Mouse (Mus musculus) lung, postnatal 0 days (tissue): ENCODE results near the gene Ntn4. TPM values are rescaled to one million over a fixed set of nuclear protein-coding genes. Genes with fewer than 3 reads are reported as not detected.

ENCODE experiments used
- ATAC-seq: fragments of 200-750 bp; cut with Nextera tagmentation; 2 replicates; pipeline ENCODE4 v1.8.0; 2017; ENCODE audit warnings: moderate library complexity
- DNase-seq: peaks from one replicate; pipeline ENCODE4 v3.0.0-alpha.2; 2016; ENCODE audit warnings: low spot score
- H3K27ac ChIP-seq: fragments of 300-500 bp; sonication (generic); 2 replicates; pipeline ENCODE4 v1.5.1; 2014; ENCODE audit warnings: antibody characterized with exemption, mild to moderate bottlenecking, low read length, mixed read lengths
- H3K27me3 ChIP-seq: fragments of 300-500 bp; sonication (generic); replicated peaks from 2 replicates; pipeline ENCODE4 v1.6.1; 2014; ENCODE audit warnings: low read length, mixed read lengths; ENCODE audit not compliant: insufficient read depth
- H3K36me3 ChIP-seq: fragments of 300-500 bp; sonication (generic); 2 replicates; pipeline ENCODE4 v1.6.1; 2014; ENCODE audit warnings: low read length, mixed read lengths; ENCODE audit not compliant: insufficient read depth
- H3K4me1 ChIP-seq: fragments of 300-500 bp; sonication (generic); 2 replicates; pipeline ENCODE4 v1.6.1; 2014; ENCODE audit warnings: antibody characterized with exemption, low read depth, low read length, mixed read lengths; ENCODE audit not compliant: insufficient read depth
- H3K4me2 ChIP-seq: fragments of 300-500 bp; sonication (generic); replicated peaks from 2 replicates; pipeline ENCODE4 v1.6.1; 2014; ENCODE audit warnings: low read depth, mild to moderate bottlenecking, low read length, moderate library complexity, mixed read lengths
- H3K4me3 ChIP-seq: fragments of 300-500 bp; sonication (generic); 2 replicates; pipeline ENCODE4 v1.5.1; 2014; ENCODE audit warnings: low read depth, low read length
- H3K9ac ChIP-seq: fragments of 300-500 bp; sonication (generic); replicated peaks from 2 replicates; pipeline ENCODE4 v1.6.1; 2014; ENCODE audit warnings: low read depth, mild to moderate bottlenecking
- H3K9me3 ChIP-seq: fragments of 300-500 bp; sonication (generic); 2 replicates; pipeline ENCODE4 v1.6.1; 2016; ENCODE audit warnings: low read length, mixed read lengths
- CTCF ChIP-seq: IDR thresholded peaks from 2 replicates; pipeline ENCODE4 v1.5.1; 2016; ENCODE audit warnings: antibody characterized with exemption, mild to moderate bottlenecking
- EP300 ChIP-seq: IDR thresholded peaks from 2 replicates; pipeline ENCODE4 v1.6.1; 2016; ENCODE audit warnings: antibody characterized with exemption, mild to moderate bottlenecking, control low read depth
- WGBS: fragments of 180-500 bp; shearing (Covaris S2); extraction: QIAGEN DNeasy Blood & Tissue Kit; methylation state at CpG from one replicate; pipeline ENCODE4 v1.1.7; 2014; 5-methylcytosine and 5-hydroxymethylcytosine counted together
- polyA plus RNA-seq: library from polyadenylated mRNA; unstranded; fragments of >200 nt; fragmentation: Nextera tagmentation; extraction: Ambion mirVana; gene quantifications from 2 replicates; pipeline ENCODE4 v1.2.1, GENCODE M21; 2015

Gene Ntn4
- polyA plus RNA-seq, 1 experiment from 2014 or later = 1.4 TPM

DNA sequence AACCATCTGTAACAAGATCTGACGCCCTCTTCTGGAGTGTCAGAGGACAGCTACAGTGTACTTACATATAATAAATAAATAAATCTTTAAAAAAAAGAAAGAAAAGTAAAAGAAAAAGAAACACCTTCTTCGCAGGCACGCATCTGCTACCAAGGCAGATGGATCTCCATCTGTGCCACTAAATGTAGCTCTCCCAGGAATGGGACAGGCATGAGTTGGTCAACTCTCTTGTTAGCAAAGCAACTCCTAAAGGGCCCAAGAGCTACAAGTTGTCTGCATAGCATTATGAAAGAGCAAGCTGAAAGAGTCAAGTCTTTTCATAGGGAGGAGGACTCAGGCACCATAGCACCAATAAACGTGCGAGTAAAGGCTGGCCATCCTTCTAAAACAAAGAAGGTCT lies 119.9 kb downstream of the Ntn4 start:
- ATAC-seq = no peak
- Histone ChIP-seq H3K27me3 (no peaks in the 10 kb centered on the region), H3K9me3 (no peaks in the 10 kb centered on the region), H3K4me3 (no peak overlapping the region), H3K4me1 (no peaks in the 10 kb centered on the region), H3K36me3 (no peaks in the 10 kb centered on the region), H3K27ac (no peak overlapping the region), H3K4me2 (no peak overlapping the region), H3K9ac (no peak overlapping the region)
- WGBS = 83% methylated on average over 5 of the region's 5 CpGs
- DNase-seq = no peak
- no peak for TF ChIP-seq EP300
- TF ChIP-seq CTCF = no peak

DNA sequence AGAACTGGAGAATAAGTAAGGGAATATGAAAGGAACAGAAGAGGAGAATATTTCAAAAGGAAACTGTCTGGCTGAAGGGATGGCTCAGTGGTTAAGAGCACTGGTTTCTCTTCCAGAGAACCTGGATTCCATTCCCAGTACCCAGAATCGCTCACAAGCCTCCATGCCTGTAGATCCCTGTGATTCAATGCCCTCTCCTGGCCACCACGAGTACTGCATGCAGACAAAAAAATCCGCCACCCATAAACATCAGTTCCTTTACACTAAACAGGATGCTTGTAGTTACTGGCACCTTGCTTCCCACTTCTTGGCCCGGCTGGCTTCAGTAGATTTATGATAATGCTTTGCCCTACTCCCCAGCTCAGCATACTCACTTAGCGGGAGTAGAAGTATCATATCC lies 122.6 kb downstream of the Ntn4 start:
- no peak for TF ChIP-seq EP300
- peak; percentile 83 for TF ChIP-seq CTCF
- H3K27ac ChIP-seq = no peak overlapping the region
- H3K36me3 ChIP-seq = no peaks in the 10 kb centered on the region
- H3K9me3 ChIP-seq = no peaks in the 10 kb centered on the region
- H3K9ac ChIP-seq = no peak overlapping the region
- H3K4me1 ChIP-seq = no peaks in the 10 kb centered on the region
- no peak overlapping the region for H3K4me2 ChIP-seq
- peak; percentile 28 for DNase-seq
- 44% methylated on average over 5 of the region's 5 CpGs for WGBS
- ATAC-seq = no peak
- no peaks in the 10 kb centered on the region for H3K27me3 ChIP-seq
- H3K4me3 ChIP-seq = no peak overlapping the region

GRCm38 (mm10) chr10:93766221-93766620 lies 125.7 kb downstream of the Ntn4 start:
- no peaks in the 10 kb centered on the region for H3K9me3 ChIP-seq
- no peak for DNase-seq
- H3K4me3 ChIP-seq = no peak overlapping the region
- H3K9ac ChIP-seq = no peak overlapping the region
- no peaks in the 10 kb centered on the region for H3K27me3 ChIP-seq
- no peaks in the 10 kb centered on the region for H3K36me3 ChIP-seq
- no peak overlapping the region for H3K4me2 ChIP-seq
- TF ChIP-seq CTCF = no peak
- TF ChIP-seq EP300 = no peak
- WGBS = 86% methylated on average over 5 of the region's 5 CpGs
- no peaks in the 10 kb centered on the region for H3K4me1 ChIP-seq
- ATAC-seq = no peak
- H3K27ac ChIP-seq = no peak overlapping the region

DNA sequence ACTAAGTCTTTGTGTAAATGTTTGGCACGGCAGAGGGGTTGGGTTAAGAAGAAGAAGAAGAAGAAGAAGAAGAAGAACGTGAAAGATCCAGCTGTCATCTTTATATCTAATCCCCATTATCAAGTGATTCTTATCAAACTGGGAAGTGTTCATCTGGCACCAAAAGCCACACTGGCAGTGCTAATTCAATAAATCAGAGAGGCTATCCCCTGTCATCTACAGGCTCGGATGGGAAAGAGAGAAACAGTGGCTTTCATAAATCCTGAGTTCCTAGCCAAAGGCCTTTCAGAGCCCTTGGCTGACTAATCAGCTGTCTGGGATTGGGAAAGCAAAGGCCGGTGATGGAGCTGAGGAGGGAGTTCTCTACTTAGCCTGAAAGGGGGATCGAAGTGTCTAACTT lies 126.8 kb downstream of the Ntn4 start:
- TF ChIP-seq EP300 (no peak), CTCF (no peak)
- Histone ChIP-seq H3K4me1 (no peaks in the 10 kb centered on the region), H3K27ac (no peak overlapping the region), H3K9ac (no peak overlapping the region), H3K4me3 (no peak overlapping the region), H3K36me3 (no peaks in the 10 kb centered on the region), H3K9me3 (no peaks in the 10 kb centered on the region), H3K4me2 (no peak overlapping the region), H3K27me3 (no peaks in the 10 kb centered on the region)
- DNase-seq (no peak), ATAC-seq (no peak)
- WGBS = 77% methylated on average over 5 of the region's 5 CpGs

DNA sequence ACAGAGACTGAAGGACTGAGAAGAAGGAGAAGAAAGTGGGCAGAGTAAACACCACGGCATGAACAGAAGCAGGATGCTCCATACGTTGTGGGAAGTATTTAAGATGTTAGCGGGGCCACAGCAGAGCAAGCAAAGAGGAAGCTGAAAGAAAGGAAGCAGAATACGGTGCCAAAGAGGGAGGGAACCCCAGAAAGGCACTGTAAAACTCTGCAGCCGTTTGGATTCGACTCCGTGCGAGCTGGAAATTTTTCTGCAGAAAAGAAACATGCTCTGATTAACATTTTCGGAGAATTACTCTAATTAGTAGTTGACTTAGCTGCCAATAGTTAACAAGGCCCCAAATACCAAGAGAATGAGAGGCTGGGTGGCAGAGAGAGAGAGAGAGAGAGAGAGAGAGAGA lies 127.7 kb downstream of the Ntn4 start:
- no peak for ATAC-seq
- WGBS = 36% methylated on average over 9 of the region's 9 CpGs

GRCm38 (mm10) chr10:93771931-93772465 lies 131.5 kb downstream of the Ntn4 start:
- no peaks in the 10 kb centered on the region for H3K4me1 ChIP-seq
- DNase-seq (no peak), ATAC-seq (no peak)
- H3K4me3 ChIP-seq = no peak overlapping the region
- no peaks in the 10 kb centered on the region for H3K36me3 ChIP-seq
- 36% methylated on average over 9 of the region's 9 CpGs for WGBS
- H3K27ac ChIP-seq = no peak overlapping the region
- no peak for TF ChIP-seq EP300
- TF ChIP-seq CTCF = no peak
- H3K27me3 ChIP-seq = no peaks in the 10 kb centered on the region
- no peaks in the 10 kb centered on the region for H3K9me3 ChIP-seq
- H3K4me2 ChIP-seq = no peak overlapping the region
- H3K9ac ChIP-seq = no peak overlapping the region

More for the DNA sequence above, 127.7 kb downstream of the Ntn4 start:
- H3K27ac ChIP-seq = no peak overlapping the region
- H3K4me1 ChIP-seq = no peaks in the 10 kb centered on the region
- no peak overlapping the region for H3K9ac ChIP-seq
- no peaks in the 10 kb centered on the region for H3K9me3 ChIP-seq
- DNase-seq = no peak
- no peak overlapping the region for H3K4me3 ChIP-seq
- no peaks in the 10 kb centered on the region for H3K27me3 ChIP-seq
- no peak overlapping the region for H3K4me2 ChIP-seq
- H3K36me3 ChIP-seq = no peaks in the 10 kb centered on the region
- no peak for TF ChIP-seq CTCF

DNA sequence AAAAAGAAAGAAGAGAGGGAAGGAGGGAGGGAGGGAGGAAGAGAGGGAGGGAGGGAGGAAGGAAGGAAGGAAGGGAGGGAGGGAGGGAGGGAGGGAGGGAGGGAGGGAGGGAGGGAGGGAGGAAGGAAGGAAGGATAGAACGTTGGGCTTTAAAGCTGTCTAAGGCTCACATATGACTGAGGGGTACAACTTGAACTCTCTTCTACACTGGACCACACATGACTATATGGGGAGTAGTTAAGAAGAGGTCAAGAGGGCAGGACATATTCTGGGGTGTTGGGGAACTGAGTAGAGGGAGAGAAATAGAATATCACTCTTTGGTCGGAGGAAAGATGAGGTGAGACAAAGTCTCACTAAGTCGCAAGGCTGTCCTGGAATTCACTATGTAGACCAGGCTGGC lies 132.0 kb downstream of the Ntn4 start:
- Histone ChIP-seq H3K27ac (no peak overlapping the region), H3K36me3 (no peaks in the 10 kb centered on the region), H3K4me3 (no peak overlapping the region), H3K9ac (no peak overlapping the region), H3K27me3 (no peaks in the 10 kb centered on the region), H3K4me1 (no peaks in the 10 kb centered on the region), H3K9me3 (no peaks in the 10 kb centered on the region), H3K4me2 (no peak overlapping the region)
- ATAC-seq (no peak), DNase-seq (no peak)
- TF ChIP-seq EP300 (no peak), CTCF (no peak)
- WGBS = 71% methylated on average over 3 of the region's 3 CpGs
